Mouse (Mus musculus): ENCODE data around the gene Ccdc141. TPM values are rescaled to one million over a fixed set of nuclear protein-coding genes. Genes with fewer than 3 reads are reported as not detected.

The Ccdc141 gene
- polyA plus RNA-seq, 1 experiment from 2014 or later = 13.6 TPM

- Histone ChIP-seq H3K4me1 (ENCODE audit: control insufficient read depth, insufficient read depth, low read length) (no peaks in the 10 kb centered on the region), H3K27me3 (ENCODE audit: control insufficient read depth, insufficient read depth, low read length) (no peaks in the 10 kb centered on the region), H3K4me2 (replicated peaks; ENCODE audit: low read depth, low read length) (no peak overlapping the region), H3K9ac (ENCODE audit: low read depth, low read length) (no peak overlapping the region), H3K4me3 (ENCODE audit: low read length) (no peak overlapping the region), H3K9me3 (ENCODE audit: control insufficient read depth, low read length) (no peaks in the 10 kb centered on the region), H3K36me3 (ENCODE audit: control insufficient read depth, insufficient read depth, low read length) (no peaks in the 10 kb centered on the region), H3K27ac (ENCODE audit: low read depth, low read length) (no peak overlapping the region)
- WGBS = 77% methylated on average over 6 of the region's 6 CpGs
- no peak for ATAC-seq (ENCODE audit: low FRiP score, low TSS enrichment)
Measured at GRCm38 (mm10) chr2:76966582-76966981, 203.9 kb downstream of the Ccdc141 start.

GRCm38 (mm10) chr2:76966013-76966412, 204.4 kb downstream of the Ccdc141 start:
- H3K4me2 ChIP-seq (replicated peaks; ENCODE audit: low read depth, low read length) = no peak overlapping the region
- no peak for ATAC-seq (ENCODE audit: low FRiP score, low TSS enrichment)

GRCm38 (mm10) chr2:76965542-76965941, 204.9 kb downstream of the Ccdc141 start:
- no peak overlapping the region for H3K9ac ChIP-seq (ENCODE audit: low read depth, low read length)
- H3K27me3 ChIP-seq (ENCODE audit: control insufficient read depth, insufficient read depth, low read length) = no peaks in the 10 kb centered on the region
- WGBS = 62% methylated on average over 7 of the region's 7 CpGs
- no peak overlapping the region for H3K4me3 ChIP-seq (ENCODE audit: low read length)
- H3K27ac ChIP-seq (ENCODE audit: low read depth, low read length) = no peak overlapping the region
- ATAC-seq (ENCODE audit: low FRiP score, low TSS enrichment) = no peak
- H3K4me1 ChIP-seq (ENCODE audit: control insufficient read depth, insufficient read depth, low read length) = no peaks in the 10 kb centered on the region
- no peaks in the 10 kb centered on the region for H3K36me3 ChIP-seq (ENCODE audit: control insufficient read depth, insufficient read depth, low read length)
- H3K4me2 ChIP-seq (replicated peaks; ENCODE audit: low read depth, low read length) = no peak overlapping the region
- H3K9me3 ChIP-seq (ENCODE audit: control insufficient read depth, low read length) = no peaks in the 10 kb centered on the region

More at GRCm38 (mm10) chr2:76966013-76966412, 204.4 kb downstream of the Ccdc141 start:
- H3K36me3 ChIP-seq (ENCODE audit: control insufficient read depth, insufficient read depth, low read length) = no peaks in the 10 kb centered on the region
- no peaks in the 10 kb centered on the region for H3K9me3 ChIP-seq (ENCODE audit: control insufficient read depth, low read length)
- no peak overlapping the region for H3K4me3 ChIP-seq (ENCODE audit: low read length)
- no peak overlapping the region for H3K9ac ChIP-seq (ENCODE audit: low read depth, low read length)
- H3K27ac ChIP-seq (ENCODE audit: low read depth, low read length) = no peak overlapping the region
- no peaks in the 10 kb centered on the region for H3K4me1 ChIP-seq (ENCODE audit: control insufficient read depth, insufficient read depth, low read length)
- WGBS = 70% methylated on average over 2 of the region's 2 CpGs
- no peaks in the 10 kb centered on the region for H3K27me3 ChIP-seq (ENCODE audit: control insufficient read depth, insufficient read depth, low read length)

GRCm38 (mm10) chr2:76962045-76962432, 208.4 kb downstream of the Ccdc141 start:
- WGBS = 79% methylated on average over 6 of the region's 6 CpGs
- no peaks in the 10 kb centered on the region for H3K27me3 ChIP-seq (ENCODE audit: control insufficient read depth, insufficient read depth, low read length)
- no peaks in the 10 kb centered on the region for H3K36me3 ChIP-seq (ENCODE audit: control insufficient read depth, insufficient read depth, low read length)

GRCm38 (mm10) chr2:76961420-76962044, 208.9 kb downstream of the Ccdc141 start:
- H3K9me3 ChIP-seq (ENCODE audit: control insufficient read depth, low read length) = no peaks in the 10 kb centered on the region
- H3K9ac ChIP-seq (ENCODE audit: low read depth, low read length) = no peak overlapping the region
- no peak overlapping the region for H3K4me2 ChIP-seq (replicated peaks; ENCODE audit: low read depth, low read length)
- H3K4me1 ChIP-seq (ENCODE audit: control insufficient read depth, insufficient read depth, low read length) = no peaks in the 10 kb centered on the region
- no peak overlapping the region for H3K4me3 ChIP-seq (ENCODE audit: low read length)
- ATAC-seq (ENCODE audit: low FRiP score, low TSS enrichment) = no peak
- H3K27me3 ChIP-seq (ENCODE audit: control insufficient read depth, insufficient read depth, low read length) = no peaks in the 10 kb centered on the region
- 91% methylated on average over 10 of the region's 10 CpGs for WGBS
- H3K36me3 ChIP-seq (ENCODE audit: control insufficient read depth, insufficient read depth, low read length) = no peaks in the 10 kb centered on the region
- no peak overlapping the region for H3K27ac ChIP-seq (ENCODE audit: low read depth, low read length)

More at GRCm38 (mm10) chr2:76962045-76962432, 208.4 kb downstream of the Ccdc141 start:
- ATAC-seq (ENCODE audit: low FRiP score, low TSS enrichment) = no peak
- Histone ChIP-seq H3K27ac (ENCODE audit: low read depth, low read length) (no peak overlapping the region), H3K9ac (ENCODE audit: low read depth, low read length) (no peak overlapping the region), H3K4me3 (ENCODE audit: low read length) (no peak overlapping the region), H3K9me3 (ENCODE audit: control insufficient read depth, low read length) (no peaks in the 10 kb centered on the region), H3K4me1 (ENCODE audit: control insufficient read depth, insufficient read depth, low read length) (no peaks in the 10 kb centered on the region), H3K4me2 (replicated peaks; ENCODE audit: low read depth, low read length) (no peak overlapping the region)

Small RNA genes within 50 kb of the gene (microRNA-seq; reads per million reads assigned to microRNA genes)
- not detected for gene Gm44360

Other genes starting within 250 kb of the Ccdc141 start
- gene Ttn, start 188.1 kb downstream of the Ccdc141 start, polyA plus RNA-seq (2014; fragmentation: Nextera tagmentation; extraction: Ambion mirVana) = 0.23 and 0.64 TPM in 2 replicates
- 20.1 and 37.6 TPM in 2 replicates for gene Sestd1, start 110.0 kb upstream of the Ccdc141 start, polyA plus RNA-seq (2014; fragmentation: Nextera tagmentation; extraction: Ambion mirVana)

Measured in kidney, embryonic 14.5 days (tissue).